Mouse (Mus musculus): ENCODE measurements around the gene Nfat5.

Gene Nfat5

DNA sequence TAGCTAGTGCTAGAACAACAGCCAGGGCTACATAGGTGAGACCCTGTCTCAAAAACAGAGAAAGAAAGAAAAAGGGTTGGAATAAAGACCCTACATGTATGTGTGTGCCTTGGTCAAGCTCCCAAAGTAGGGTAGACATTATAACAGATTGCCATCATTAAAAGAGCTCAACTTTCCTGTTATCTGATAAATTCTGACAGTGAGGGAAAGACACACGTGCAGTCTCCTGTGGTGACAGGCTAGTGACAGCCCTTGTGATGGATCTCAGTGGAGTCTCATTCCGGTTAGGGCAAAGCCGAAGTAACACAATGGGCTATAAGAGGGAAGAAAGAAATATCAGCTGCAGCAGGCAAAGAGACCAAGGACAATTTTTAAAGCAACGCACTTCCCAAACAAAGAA lies 110.8 kb downstream of the Nfat5 start:
- no peak for TF ChIP-seq GATA4 (IDR thresholded peaks at IDR 0.05; ENCODE audit: insufficient replicate concordance, low read length)

DNA sequence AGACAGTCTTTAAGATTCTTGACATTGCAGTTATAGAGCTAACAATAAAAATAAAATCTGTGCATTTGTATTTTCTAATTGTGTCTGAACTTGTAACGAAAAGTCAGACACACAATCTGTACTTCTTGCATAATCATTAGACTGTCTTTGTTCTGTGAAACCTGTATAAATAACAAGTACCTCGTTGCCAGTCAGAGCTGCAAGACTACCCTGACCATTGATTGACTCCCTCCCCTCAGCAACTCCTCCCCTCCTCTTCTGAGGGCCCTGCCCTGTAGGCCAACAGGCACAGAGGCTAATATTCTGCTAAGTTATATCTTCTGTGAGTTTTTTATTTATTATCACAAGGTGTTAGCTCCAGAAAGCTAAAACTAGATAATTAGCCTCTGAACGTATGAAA lies 112.7 kb downstream of the Nfat5 start:
- TF ChIP-seq GATA4 (IDR thresholded peaks at IDR 0.05; ENCODE audit: insufficient replicate concordance, low read length), result no peak

DNA sequence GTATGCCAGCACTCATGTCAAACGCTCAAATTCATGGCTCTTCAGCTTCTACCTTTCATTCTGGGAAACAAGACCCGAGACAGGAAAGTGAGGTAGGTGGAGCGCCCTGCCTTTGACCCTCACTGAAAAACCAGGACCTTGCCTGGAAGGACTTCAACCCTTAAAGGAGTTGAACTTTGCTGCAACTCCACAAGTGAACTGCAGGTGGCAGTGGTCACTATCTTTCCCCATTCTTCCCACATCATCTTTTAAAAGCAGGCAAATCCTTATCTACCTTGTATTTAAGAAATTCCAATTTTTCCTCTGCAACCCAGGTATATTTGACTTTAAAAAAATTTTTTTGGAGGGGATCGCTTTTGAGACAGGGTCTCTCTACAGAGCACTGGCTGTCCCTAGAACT lies 118.1 kb downstream of the Nfat5 start:
- TF ChIP-seq GATA4 (IDR thresholded peaks at IDR 0.05; ENCODE audit: insufficient replicate concordance, low read length), result no peak

DNA sequence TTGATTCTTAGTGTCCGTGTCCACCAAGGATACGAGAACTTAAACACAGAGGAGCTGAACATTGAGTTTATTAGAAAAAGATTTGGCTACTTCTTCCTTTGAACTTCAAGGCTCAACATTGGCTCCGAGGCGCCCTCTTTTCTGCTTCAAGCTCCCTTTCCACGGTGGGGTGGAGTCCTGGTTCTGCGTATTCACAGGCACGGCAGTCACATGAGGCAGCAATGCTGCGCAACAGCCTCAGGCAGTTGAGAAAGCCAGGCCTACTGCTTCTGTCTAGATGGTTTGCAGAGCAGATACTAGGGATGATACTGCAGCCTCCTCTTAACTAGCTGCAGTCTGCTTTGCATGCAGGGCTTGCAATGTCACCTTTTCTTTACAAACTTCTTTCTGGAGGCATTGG lies 119.3 kb downstream of the Nfat5 start:
- no peak for TF ChIP-seq GATA4 (IDR thresholded peaks at IDR 0.05; ENCODE audit: insufficient replicate concordance, low read length)

DNA sequence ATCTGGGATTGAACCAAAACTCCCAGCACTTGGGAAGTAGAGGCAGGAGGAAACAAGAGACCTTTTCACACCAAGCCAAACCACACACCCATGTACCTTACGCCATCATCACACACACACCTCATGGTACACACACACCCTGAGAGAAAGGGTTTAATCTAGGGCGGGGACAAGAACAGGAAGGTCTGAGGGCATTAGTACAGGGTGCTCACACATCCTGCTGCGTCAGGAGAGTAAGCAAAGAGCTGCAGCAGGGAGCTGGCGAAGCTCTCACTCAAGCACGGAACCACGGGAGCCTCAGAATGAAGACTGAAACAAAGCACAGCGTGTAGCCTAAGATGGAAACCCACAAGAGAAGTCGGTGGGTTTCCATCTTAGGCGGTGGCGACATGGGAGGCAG lies 120.6 kb downstream of the Nfat5 start:
- no peak for TF ChIP-seq GATA4 (IDR thresholded peaks at IDR 0.05; ENCODE audit: insufficient replicate concordance, low read length)

DNA sequence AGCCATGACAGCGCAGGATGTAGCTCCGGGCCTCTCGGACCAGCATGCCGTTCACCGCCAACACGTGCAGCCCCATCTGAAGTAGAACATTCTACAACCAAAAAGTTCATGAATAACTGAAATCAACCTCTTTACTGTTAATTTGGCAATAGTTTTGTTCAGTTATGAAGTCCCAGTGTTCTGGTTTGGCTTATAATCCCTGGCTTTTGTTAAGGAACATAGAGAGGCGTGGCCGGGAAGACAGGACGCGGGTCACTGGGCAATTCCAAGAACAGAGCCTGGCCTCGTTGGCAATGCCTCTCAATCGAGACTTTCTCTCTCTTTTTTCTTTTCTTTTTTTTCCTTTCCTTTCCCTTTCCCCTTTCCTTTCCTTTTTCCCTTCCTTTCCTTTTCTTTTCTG lies 123.7 kb downstream of the Nfat5 start:
- TF ChIP-seq GATA4 (IDR thresholded peaks at IDR 0.05; ENCODE audit: insufficient replicate concordance, low read length), result no peak

DNA sequence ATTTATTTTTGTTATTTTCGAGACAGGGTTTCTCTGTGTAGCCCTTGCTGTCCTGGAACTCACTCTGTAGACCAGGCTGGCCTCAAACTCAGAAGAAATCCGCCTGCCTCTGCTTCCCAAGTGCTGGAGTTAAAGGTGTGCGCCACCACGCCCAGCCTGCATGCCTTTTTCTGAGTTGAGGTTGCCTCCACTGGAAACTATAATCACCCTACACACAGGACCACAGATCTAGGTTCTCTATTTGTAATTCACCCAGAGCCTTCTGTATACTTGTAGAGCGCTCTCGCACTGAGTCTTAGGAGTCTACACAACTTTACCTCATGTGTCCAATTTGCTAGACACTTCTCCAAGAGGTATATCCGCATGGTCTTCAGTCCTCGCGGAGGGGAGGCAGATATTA lies 130.9 kb downstream of the Nfat5 start:
- no peak for TF ChIP-seq GATA4 (IDR thresholded peaks at IDR 0.05; ENCODE audit: insufficient replicate concordance, low read length)

DNA sequence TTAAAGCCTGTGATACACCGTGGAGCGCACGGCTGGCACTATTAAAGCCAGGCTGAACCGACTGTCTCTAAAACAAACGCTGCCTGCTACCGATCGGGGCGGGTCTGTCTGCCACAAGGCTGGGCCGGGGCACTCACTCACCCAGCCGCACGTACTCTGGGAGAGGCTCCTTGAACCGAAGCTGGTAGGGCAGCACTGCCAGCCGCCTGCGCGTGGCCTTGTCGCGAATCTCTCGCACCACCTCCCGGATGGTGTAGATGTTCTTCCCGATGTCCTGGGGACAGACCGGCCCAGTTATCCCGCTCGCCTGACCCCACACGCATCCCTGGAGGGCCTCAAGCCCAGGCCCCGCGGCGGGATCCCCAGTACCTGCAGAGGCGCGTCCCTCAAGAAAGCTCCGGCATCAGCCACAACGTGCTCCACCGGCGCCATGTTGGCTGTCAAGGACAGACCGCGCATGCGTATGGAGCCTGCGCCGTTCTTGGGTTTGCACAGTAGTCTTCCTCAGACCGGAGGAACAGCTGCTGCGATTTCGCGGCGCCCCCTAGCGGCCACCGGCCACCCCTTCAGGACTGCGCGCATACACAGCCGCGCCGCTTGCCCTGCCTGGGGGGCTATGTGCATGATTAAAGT lies 131.4 kb downstream of the Nfat5 start, which contains the start of gene Nob1:
TSS of gene Nob1 (minus strand) at position 455 of the 633 bp plus-strand sequence.
- no peak for TF ChIP-seq GATA4 (IDR thresholded peaks at IDR 0.05; ENCODE audit: insufficient replicate concordance, low read length)

DNA sequence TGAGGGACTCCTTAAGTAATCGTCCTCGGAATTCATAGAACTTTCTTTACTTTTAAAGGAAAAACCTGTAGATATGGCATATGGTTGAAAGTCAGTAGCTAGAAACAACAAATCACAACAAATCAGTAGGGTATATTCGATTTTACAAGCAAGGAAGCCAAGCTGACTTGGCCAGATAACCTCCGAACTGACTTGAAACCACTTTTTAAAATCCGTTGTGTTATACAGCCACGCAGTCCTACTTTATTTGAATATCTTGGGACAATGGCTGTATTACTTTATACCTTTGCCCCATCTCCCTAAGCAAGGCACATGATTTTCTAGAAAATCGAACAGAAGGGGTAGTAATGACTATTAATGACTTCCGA lies 131.9 kb downstream of the Nfat5 start:
- TF ChIP-seq GATA4 (IDR thresholded peaks at IDR 0.05; ENCODE audit: insufficient replicate concordance, low read length), result no peak
